Mouse (Mus musculus) MEL (cell line): ENCODE measurements around the gene Ddi2. TPM values are rescaled to one million over a fixed set of nuclear protein-coding genes. Genes with fewer than 3 reads are reported as not detected.

ENCODE experiments used
- DNase-seq: peaks from one replicate; pipeline ENCODE4 v3.0.0; 2011; ENCODE audit warnings: low read depth, low spot score
- H3K27ac ChIP-seq: 2 replicates; pipeline ENCODE4 v1.5.1; 2012; ENCODE audit warnings: low read depth, mild to moderate bottlenecking, control low read depth, low read length, moderate library complexity; ENCODE audit not compliant: control insufficient read depth
- H3K27me3 ChIP-seq, 2 experiments: fragments of 150-350 bp in 1 of 2; sonication (generic) in 1 of 2; 2 replicates each; pipeline ENCODE4 v1.6.1; 2012; ENCODE audit warnings: low read length in 2 of 2, mild to moderate bottlenecking in 2 of 2, improper control_type of control experiment in 1 of 2, moderate library complexity in 1 of 2; ENCODE audit not compliant: insufficient read depth in 2 of 2, control insufficient read depth in 1 of 2
- H3K36me3 ChIP-seq, 2 experiments: 2 replicates each; pipeline ENCODE4 v1.6.1; 2012 to 2014; ENCODE audit warnings: low read length in 2 of 2, improper control_type of control experiment in 1 of 2, inconsistent platforms in 1 of 2, mild to moderate bottlenecking in 1 of 2; ENCODE audit not compliant: insufficient read depth in 2 of 2, control insufficient read depth in 1 of 2
- H3K4me1 ChIP-seq, 2 experiments: fragments of 150-350 bp in 1 of 2; sonication (generic) in 1 of 2; 2 replicates each; pipeline ENCODE4 v1.6.1; 2012; ENCODE audit warnings: low read length in 2 of 2, improper control_type of control experiment in 1 of 2, mild to moderate bottlenecking in 1 of 2; ENCODE audit not compliant: insufficient read depth in 2 of 2, control insufficient read depth in 1 of 2
- H3K4me3 ChIP-seq, 2 experiments: fragments of 150-350 bp in 1 of 2; sonication (generic) in 1 of 2; 2 replicates each; pipeline ENCODE4 v1.5.1; 2012; ENCODE audit warnings: low read depth in 2 of 2, low read length in 2 of 2, mild to moderate bottlenecking in 2 of 2, moderate library complexity in 2 of 2, control low read depth in 1 of 2, improper control_type of control experiment in 1 of 2; ENCODE audit not compliant: control insufficient read depth in 1 of 2, insufficient read depth in 1 of 2
- H3K79me2 ChIP-seq: 2 replicates; pipeline ENCODE4 v1.6.1; 2012; ENCODE audit warnings: mild to moderate bottlenecking, low read length, moderate library complexity; ENCODE audit not compliant: control insufficient read depth, poor library complexity, insufficient read depth
- H3K9ac ChIP-seq: 2 replicates; pipeline ENCODE4 v1.6.1; 2012; ENCODE audit warnings: low read depth, mild to moderate bottlenecking, control low read depth, low read length, moderate library complexity; ENCODE audit not compliant: control insufficient read depth, poor library complexity, severe bottlenecking
- H3K9me3 ChIP-seq: fragments of 150-350 bp; sonication (generic); replicated peaks from 2 replicates; pipeline ENCODE4 v1.6.1; 2012; ENCODE audit warnings: mild to moderate bottlenecking, low read length, improper control_type of control experiment, moderate library complexity; ENCODE audit not compliant: insufficient read depth
- BHLHE40 ChIP-seq: IDR thresholded peaks from 2 replicates; pipeline ENCODE4 v1.6.1; 2012; ENCODE audit warnings: low read depth, mild to moderate bottlenecking, inconsistent platforms, low read length, improper control_type of control experiment, borderline replicate concordance
- CHD2 ChIP-seq: IDR thresholded peaks from 2 replicates; pipeline ENCODE4 v1.6.1; 2011; ENCODE audit warnings: low read length, improper control_type of control experiment
- E2F4 ChIP-seq: IDR thresholded peaks from 2 replicates; pipeline ENCODE4 v1.6.1; 2011; ENCODE audit warnings: low read depth, low read length, improper control_type of control experiment, borderline replicate concordance
- ELF1 ChIP-seq: IDR thresholded peaks from 2 replicates; pipeline ENCODE4 v1.6.1; 2014; ENCODE audit warnings: low read depth, mild to moderate bottlenecking, inconsistent platforms, low read length, improper control_type of control experiment, moderate library complexity
- EP300 ChIP-seq, 2 experiments: IDR thresholded peaks; 2 replicates each; pipeline ENCODE4 v1.6.1; 2011; ENCODE audit warnings: improper control_type of control experiment in 2 of 2, low read length in 2 of 2, low read depth in 1 of 2, mild to moderate bottlenecking in 1 of 2
- GABPA ChIP-seq: IDR thresholded peaks from 2 replicates; pipeline ENCODE4 v1.6.1; 2012; ENCODE audit warnings: low read depth, mild to moderate bottlenecking, inconsistent platforms, low read length, improper control_type of control experiment, moderate library complexity
- GATA1 ChIP-seq: IDR thresholded peaks from 2 replicates; pipeline ENCODE4 v1.6.1; 2011; ENCODE audit warnings: low read depth, low read length, improper control_type of control experiment
- HCFC1 ChIP-seq: IDR thresholded peaks from 2 replicates; pipeline ENCODE4 v1.6.1; 2012; ENCODE audit warnings: low read depth, mild to moderate bottlenecking, inconsistent platforms, low read length, improper control_type of control experiment, moderate library complexity
- MAZ ChIP-seq: IDR thresholded peaks from 2 replicates; pipeline ENCODE4 v1.6.1; 2012; ENCODE audit warnings: low read depth, mild to moderate bottlenecking, inconsistent platforms, low read length, improper control_type of control experiment
- MEF2A ChIP-seq: IDR thresholded peaks from 2 replicates; pipeline ENCODE4 v1.6.1; 2014; ENCODE audit warnings: low read depth, mild to moderate bottlenecking, inconsistent platforms, low read length, improper control_type of control experiment; ENCODE audit not compliant: poor library complexity, insufficient replicate concordance, severe bottlenecking; ENCODE audit errors: extremely low read depth
- MYB ChIP-seq: IDR thresholded peaks from 2 replicates; pipeline ENCODE4 v1.6.1; 2011; ENCODE audit warnings: mild to moderate bottlenecking, low read depth, low read length, improper control_type of control experiment
- POLR2AphosphoS2 ChIP-seq: IDR thresholded peaks from 2 replicates; pipeline ENCODE4 v1.6.1; 2011; ENCODE audit warnings: low read length, improper control_type of control experiment
- POLR2AphosphoS5 ChIP-seq: IDR thresholded peaks from 2 replicates; pipeline ENCODE4 v1.6.1; 2012; ENCODE audit warnings: low read depth, borderline replicate concordance, mild to moderate bottlenecking, inconsistent platforms, low read length, moderate library complexity, mixed read lengths
- RAD21 ChIP-seq: IDR thresholded peaks from 2 replicates; pipeline ENCODE4 v1.6.1; 2011; ENCODE audit warnings: mild to moderate bottlenecking, low read depth, low read length, improper control_type of control experiment
- RCOR1 ChIP-seq: IDR thresholded peaks from 2 replicates; pipeline ENCODE4 v1.6.1; 2012; ENCODE audit warnings: low read depth, mild to moderate bottlenecking, inconsistent platforms, low read length, improper control_type of control experiment
- SIN3A ChIP-seq: IDR thresholded peaks from 2 replicates; pipeline ENCODE4 v1.6.1; 2012; ENCODE audit warnings: low read length, improper control_type of control experiment, inconsistent platforms
- SMC3 ChIP-seq: IDR thresholded peaks from 2 replicates; pipeline ENCODE4 v1.6.1; 2011; ENCODE audit warnings: low read depth, low read length, improper control_type of control experiment
- TAL1 ChIP-seq: IDR thresholded peaks from 2 replicates; pipeline ENCODE4 v1.6.1; 2012; ENCODE audit warnings: mild to moderate bottlenecking, inconsistent platforms, low read length, moderate library complexity, mixed read lengths
- TBP ChIP-seq: IDR thresholded peaks from 2 replicates; pipeline ENCODE4 v1.8.0; 2011; ENCODE audit warnings: low read depth, low read length, improper control_type of control experiment
- USF1 ChIP-seq: IDR thresholded peaks from 2 replicates; pipeline ENCODE4 v1.6.1; 2014; ENCODE audit warnings: low read depth, mild to moderate bottlenecking, inconsistent platforms, low read length, improper control_type of control experiment, moderate library complexity
- USF2 ChIP-seq, 2 experiments: IDR thresholded peaks; 2 replicates each; pipeline ENCODE4 v1.6.1; 2011 to 2012; ENCODE audit warnings: improper control_type of control experiment in 2 of 2, low read length in 2 of 2, borderline replicate concordance in 1 of 2, inconsistent platforms in 1 of 2, low read depth in 1 of 2, mild to moderate bottlenecking in 1 of 2; ENCODE audit not compliant: insufficient read depth in 1 of 2
- ZC3H11A ChIP-seq: IDR thresholded peaks from 2 replicates; pipeline ENCODE4 v1.6.1; 2012; ENCODE audit warnings: low read depth, mild to moderate bottlenecking, inconsistent platforms, low read length, improper control_type of control experiment
- ZMIZ1 ChIP-seq: IDR thresholded peaks from 2 replicates; pipeline ENCODE4 v1.6.1; 2012; ENCODE audit warnings: low read depth, mild to moderate bottlenecking, inconsistent platforms, low read length, improper control_type of control experiment, moderate library complexity
- polyA plus RNA-seq, 2 experiments: library from polyadenylated mRNA; stranded (reverse) in 1 of 2; unstranded in 1 of 2; fragments of >175 nt in 1 of 2; fragments of >200 nt in 1 of 2; gene quantifications; 2 replicates each; pipeline versions ENCODE4 v1.2.1 to v1.2.4; 2012; ENCODE audit warnings: low replicate concordance in 2 of 2, low read depth in 1 of 2; ENCODE audit not compliant: insufficient read length in 2 of 2, insufficient read depth in 1 of 2, missing spikeins in 1 of 2
- total RNA-seq: library from RNA; depleted of rRNA; stranded (reverse); fragments of 300-350 nt; gene quantifications from 2 replicates; pipeline ENCODE4 v1.2.3, GENCODE M21; 2012

Ddi2 gene
- total and polyA plus RNA-seq, 3 experiments, result 40.7 to 42.8 TPM; not detected in 1

DNA sequence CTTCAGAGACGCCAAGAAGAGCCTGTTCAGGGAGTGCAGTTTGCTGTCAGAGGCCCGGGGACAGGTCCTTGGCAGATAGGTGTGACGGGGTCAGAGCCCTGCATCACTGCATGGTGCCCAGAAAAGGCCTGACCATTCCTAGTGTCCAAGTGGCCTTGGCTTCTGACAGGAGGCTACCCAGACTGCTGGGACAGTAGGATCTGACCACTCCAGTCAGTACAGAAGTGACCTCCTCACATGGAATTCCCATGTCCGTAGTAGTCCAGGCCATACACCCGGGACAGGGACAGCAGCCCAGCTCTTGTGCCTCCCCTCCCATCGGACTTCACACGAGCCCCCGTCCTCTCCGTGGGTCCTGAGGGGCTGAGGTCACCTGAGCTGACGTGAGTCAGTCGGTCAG, 93.2 kb downstream of the Ddi2 start:
- Histone ChIP-seq H3K4me1 (no peaks in the 10 kb centered on the region), H3K9ac (no peak overlapping the region), H3K27me3 (no peaks in the 10 kb centered on the region), H3K4me3 (no peak overlapping the region), H3K36me3 (peaks cover 0 to 1% of the 10 kb centered on the region in 2 experiments; a peak in 1 of 4 replicates), H3K9me3 (no peaks in the 10 kb centered on the region), H3K27ac (no peak overlapping the region), H3K79me2 (no peaks in the 10 kb centered on the region)
- TF ChIP-seq MYB (no peak), ZC3H11A (no peak), ZMIZ1 (no peak), MAZ (no peak), POLR2AphosphoS5 (no peak), HCFC1 (no peak), GATA1 (no peak), E2F4 (no peak), ELF1 (no peak), GABPA (no peak), MEF2A (no peak), SIN3A (no peak), BHLHE40 (no peak), USF2 (IDR thresholded peaks at IDR 0.05; ENCODE audit: borderline replicate concordance in 1 of 2, insufficient read depth in 1 of 2, low read depth in 1 of 2, low read length in 2 of 2) (no peak), TBP (no peak), RCOR1 (no peak)
- no peak for DNase-seq

DNA sequence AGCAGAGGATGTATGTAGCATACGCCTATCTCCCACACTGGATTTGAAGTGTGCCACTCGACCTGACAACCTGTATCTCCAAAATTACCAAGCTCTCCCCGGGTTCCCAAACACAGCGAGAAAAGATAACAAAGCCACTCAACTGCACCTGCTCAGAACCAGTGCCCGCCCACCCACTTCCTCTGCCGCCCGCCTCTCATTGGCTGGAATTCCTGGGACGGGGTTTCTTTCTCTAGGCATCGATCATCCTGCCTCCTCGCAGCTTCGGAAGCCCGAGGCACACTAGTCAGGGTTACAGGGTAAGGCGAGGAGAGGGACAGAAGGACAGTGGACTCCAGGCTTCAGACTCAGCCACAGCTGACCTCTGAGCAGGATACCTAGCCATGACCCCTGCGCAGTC, 94.6 kb downstream of the Ddi2 start:
- H3K9ac ChIP-seq, result no peak overlapping the region
- no peaks in the 10 kb centered on the region for H3K4me1 ChIP-seq
- TF ChIP-seq ZMIZ1, result no peak
- TF ChIP-seq TBP, result no peak
- no peak for TF ChIP-seq MEF2A
- no peak for TF ChIP-seq SMC3
- TF ChIP-seq CHD2, result no peak
- no peak for TF ChIP-seq POLR2AphosphoS2
- TF ChIP-seq USF1, result no peak
- no peak for TF ChIP-seq TAL1
- no peak for TF ChIP-seq RAD21
- no peak for TF ChIP-seq EP300 (IDR thresholded peaks at IDR 0.05; ENCODE audit: low read depth in 1 of 2, low read length in 2 of 2)
- no peak for TF ChIP-seq MYB
- no peak for TF ChIP-seq GATA1
- TF ChIP-seq SIN3A, result no peak
- TF ChIP-seq HCFC1, result no peak
- TF ChIP-seq MAZ, result no peak
- TF ChIP-seq POLR2AphosphoS5, result no peak
- TF ChIP-seq GABPA, result no peak
- no peaks in the 10 kb centered on the region for H3K9me3 ChIP-seq
- H3K4me3 ChIP-seq, result no peak overlapping the region
- H3K36me3 ChIP-seq, result peaks cover 0 to 1% of the 10 kb centered on the region in 2 experiments; a peak in 1 of 4 replicates
- H3K27ac ChIP-seq, result no peak overlapping the region
- no peaks in the 10 kb centered on the region for H3K27me3 ChIP-seq
- H3K79me2 ChIP-seq, result no peaks in the 10 kb centered on the region
- no peak for DNase-seq
